Mouse (Mus musculus) intestine, embryonic 15.5 days (tissue): Measurements from ENCODE around the gene Plekhg5. TPM values are rescaled to one million over a fixed set of nuclear protein-coding genes. Genes with fewer than 3 reads are reported as not detected.

Experiments used
- ATAC-seq: fragments of 200-750 bp; cut with Nextera tagmentation; 2 replicates; pipeline ENCODE4 v1.8.0; 2017; ENCODE audit warnings: moderate TSS enrichment, moderate library complexity
- H3K27ac ChIP-seq: fragments of 300-500 bp; sonication (generic); 2 replicates; pipeline ENCODE4 v1.5.1; 2015; ENCODE audit warnings: mild to moderate bottlenecking, inconsistent platforms
- H3K27me3 ChIP-seq: fragments of 300-500 bp; sonication (generic); replicated peaks from 2 replicates; pipeline ENCODE4 v1.6.1; 2015; ENCODE audit warnings: inconsistent platforms
- H3K36me3 ChIP-seq: fragments of 300-500 bp; sonication (generic); 2 replicates; pipeline ENCODE4 v1.6.1; 2015; ENCODE audit warnings: inconsistent platforms
- H3K4me1 ChIP-seq: fragments of 300-500 bp; sonication (generic); replicated peaks from 2 replicates; pipeline ENCODE4 v1.6.1; 2015; ENCODE audit warnings: inconsistent platforms
- H3K4me2 ChIP-seq: fragments of 300-500 bp; sonication (generic); replicated peaks from 2 replicates; pipeline ENCODE4 v1.6.1; 2015; ENCODE audit warnings: mild to moderate bottlenecking, inconsistent platforms
- H3K4me3 ChIP-seq: fragments of 300-500 bp; sonication (generic); replicated peaks from 2 replicates; pipeline ENCODE4 v1.5.1; 2015; ENCODE audit warnings: inconsistent platforms
- H3K9ac ChIP-seq: fragments of 300-500 bp; sonication (generic); 2 replicates; pipeline ENCODE4 v1.6.1; 2015; ENCODE audit warnings: inconsistent platforms
- H3K9me3 ChIP-seq: fragments of 300-500 bp; sonication (generic); 2 replicates; pipeline ENCODE4 v1.6.1; 2016; ENCODE audit warnings: inconsistent platforms
- WGBS: fragments of 180-500 bp; shearing (Covaris S2); methylation state at CpG from one replicate; pipeline ENCODE4 v1.1.7; 2015; 5-methylcytosine and 5-hydroxymethylcytosine counted together
- polyA plus RNA-seq: library from polyadenylated mRNA; unstranded; fragments of >200 nt; fragmentation: Nextera tagmentation; extraction: Ambion mirVana; gene quantifications from 2 replicates; pipeline ENCODE4 v1.2.1, GENCODE M21; 2015

Plekhg5 gene
- polyA plus RNA-seq, 1 experiment from 2014 or later = 11.0 TPM

DNA sequence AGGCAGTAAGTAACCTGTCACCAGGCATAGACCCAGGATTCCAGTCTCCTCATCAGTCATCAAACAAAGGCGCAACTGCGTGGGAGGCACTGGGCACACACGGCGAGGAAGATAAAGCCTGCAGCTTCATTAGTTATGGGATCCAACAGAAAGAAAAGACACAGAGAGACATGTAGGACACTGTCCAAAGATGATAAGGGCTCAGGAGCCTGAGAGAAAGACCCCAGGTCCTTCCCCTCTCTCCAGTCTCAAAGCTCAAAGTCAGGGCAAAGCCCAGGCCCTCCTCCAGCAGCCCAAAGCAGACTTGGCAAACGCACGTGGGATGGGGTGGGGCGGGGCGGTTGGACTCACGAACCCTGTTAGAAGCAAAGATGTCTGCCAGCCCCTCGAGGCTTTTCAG lies 73.2 kb downstream of the Plekhg5 start:
- Histone ChIP-seq H3K9ac (no peak overlapping the region), H3K36me3 (no peaks in the 10 kb centered on the region), H3K9me3 (no peaks in the 10 kb centered on the region), H3K27me3 (peaks cover 3% of the 10 kb centered on the region; the same call in 1 of the 2 replicates), H3K4me2 (no peak overlapping the region), H3K27ac (no peak overlapping the region), H3K4me1 (no peaks in the 10 kb centered on the region), H3K4me3 (no peak overlapping the region)
- no peak for ATAC-seq
- 60% methylated on average over 10 of the region's 10 CpGs for WGBS

DNA sequence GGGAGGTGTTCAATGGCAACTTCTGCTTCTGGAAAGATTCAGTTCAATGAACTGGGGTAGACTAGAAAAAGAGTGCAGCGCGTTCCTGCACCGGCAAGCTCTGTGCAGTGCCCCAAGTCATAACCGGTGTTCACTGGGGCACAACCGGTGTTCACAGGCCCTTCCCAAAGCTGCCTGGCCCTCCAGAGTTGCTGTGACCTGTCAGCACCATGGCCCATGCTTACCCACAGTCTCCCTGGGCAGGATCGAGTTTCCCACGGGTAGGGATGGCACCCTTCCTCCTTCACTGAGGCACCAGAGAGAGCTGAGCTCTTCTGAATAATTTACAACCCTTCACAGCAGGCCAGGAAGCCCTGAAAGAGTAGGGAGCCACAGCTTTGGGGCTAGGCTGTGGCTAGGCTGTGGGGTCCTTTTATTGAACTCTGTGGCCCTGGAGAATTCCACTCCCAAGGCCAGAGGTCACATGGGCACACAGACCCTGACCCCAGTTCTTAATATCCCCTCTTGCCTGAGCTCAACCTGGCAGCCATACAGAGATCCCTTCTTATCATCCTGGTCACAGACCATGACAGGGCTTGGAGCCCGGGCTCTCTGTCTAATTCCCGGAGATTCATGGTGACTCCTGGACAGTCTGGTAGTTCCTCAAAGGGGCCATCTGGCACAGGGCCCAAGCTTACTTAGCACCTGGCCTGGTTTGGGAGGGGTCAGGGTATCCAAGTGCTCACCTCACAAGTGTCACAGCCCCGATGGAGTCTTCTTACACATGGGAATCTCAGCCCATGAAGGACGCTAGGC lies 73.9 kb downstream of the Plekhg5 start:
- ATAC-seq = no peak
- WGBS = 55% methylated on average over 11 of the region's 11 CpGs
- Histone ChIP-seq H3K4me1 (no peaks in the 10 kb centered on the region), H3K4me2 (no peak overlapping the region), H3K9ac (no peak overlapping the region), H3K27me3 (peaks cover 9% of the 10 kb centered on the region), H3K27ac (no peak overlapping the region), H3K9me3 (no peaks in the 10 kb centered on the region), H3K4me3 (no peak overlapping the region), H3K36me3 (no peaks in the 10 kb centered on the region)

GRCm38 (mm10) chr4:152150546-152150945 lies 78.2 kb downstream of the Plekhg5 start:
- peaks cover 37% of the 10 kb centered on the region for H3K27me3 ChIP-seq
- peaks cover 13% of the 10 kb centered on the region for H3K4me1 ChIP-seq

GRCm38 (mm10) chr4:152151451-152151965 lies 79.2 kb downstream of the Plekhg5 start:
- peaks cover 13% of the 10 kb centered on the region for H3K4me1 ChIP-seq
- H3K4me3 ChIP-seq = peak overlapping the region; percentile 40
- H3K27ac ChIP-seq = no peak overlapping the region
- no peak for ATAC-seq
- WGBS = 21% methylated on average over 7 of the region's 7 CpGs
- peaks cover 37% of the 10 kb centered on the region for H3K27me3 ChIP-seq
- peak overlapping the region; percentile 26; the same call in 1 of the 2 replicates for H3K9ac ChIP-seq
- H3K4me2 ChIP-seq = peak overlapping the region; percentile 76
- no peaks in the 10 kb centered on the region for H3K36me3 ChIP-seq
- no peaks in the 10 kb centered on the region for H3K9me3 ChIP-seq

More at GRCm38 (mm10) chr4:152150546-152150945, 78.2 kb downstream of the Plekhg5 start:
- WGBS = 68% methylated on average over 4 of the region's 4 CpGs
- H3K36me3 ChIP-seq = no peaks in the 10 kb centered on the region
- no peak overlapping the region for H3K27ac ChIP-seq
- no peaks in the 10 kb centered on the region for H3K9me3 ChIP-seq
- H3K4me3 ChIP-seq = no peak overlapping the region
- no peak for ATAC-seq
- H3K9ac ChIP-seq = no peak overlapping the region
- H3K4me2 ChIP-seq = no peak overlapping the region

DNA sequence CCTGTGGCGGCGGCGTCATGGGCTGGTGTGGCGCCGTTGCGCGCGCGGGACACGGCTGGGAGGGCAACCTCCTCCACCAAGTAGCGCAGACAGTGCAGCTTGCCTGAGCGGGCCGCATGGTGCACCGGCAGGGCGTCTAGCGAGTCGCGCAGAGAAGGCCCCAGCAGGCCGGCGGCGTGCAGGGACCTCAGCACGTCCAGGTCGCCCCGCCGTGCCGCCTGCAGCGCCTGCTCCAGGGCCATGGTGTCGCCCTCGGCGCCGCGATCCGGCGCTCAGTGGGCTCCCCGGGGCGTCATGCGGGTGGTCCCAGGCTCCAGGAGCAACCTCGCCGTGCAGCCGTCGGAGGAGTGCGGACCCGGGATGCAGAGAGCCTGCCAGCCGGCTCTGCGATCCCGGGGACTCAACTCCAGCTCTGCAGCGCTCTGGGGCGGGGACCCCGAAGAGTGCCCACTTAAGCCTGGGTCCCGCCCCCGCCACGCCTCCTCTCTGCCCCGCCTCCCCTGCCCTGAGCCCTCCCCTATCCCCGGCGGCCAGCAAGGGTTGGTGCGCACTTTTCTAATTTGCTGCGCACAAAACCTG lies 79.8 kb downstream of the Plekhg5 start, which contains the start of gene Espn:
TSS of gene Espn (minus strand) at position 406 of the 579 bp plus-strand sequence.
- peak; percentile 84 for ATAC-seq
- WGBS = 2% methylated on average over 57 of the region's 57 CpGs
- H3K27me3 ChIP-seq = peaks cover 38% of the 10 kb centered on the region
- H3K9me3 ChIP-seq = no peaks in the 10 kb centered on the region
- peaks cover 13% of the 10 kb centered on the region for H3K4me1 ChIP-seq
- H3K9ac ChIP-seq = peak within 1 kb of the TSS; percentile 26; the same call in 1 of the 2 replicates
- peak within 1 kb of the TSS; percentile 40 for H3K4me3 ChIP-seq
- H3K4me2 ChIP-seq = peak within 1 kb of the TSS; percentile 76
- no peaks in the 10 kb centered on the region for H3K36me3 ChIP-seq
- no peak within 1 kb of the TSS for H3K27ac ChIP-seq

- Histone ChIP-seq H3K27me3 (peaks cover 55% of the 10 kb centered on the region), H3K36me3 (no peaks in the 10 kb centered on the region), H3K27ac (no peak overlapping the region), H3K4me1 (peaks cover 23% of the 10 kb centered on the region), H3K9me3 (no peaks in the 10 kb centered on the region), H3K9ac (no peak overlapping the region), H3K4me2 (peak overlapping the region; percentile 61), H3K4me3 (peak overlapping the region; percentile 19; the same call in 1 of the 2 replicates)
- WGBS = 2% methylated on average over 23 of the region's 23 CpGs
- peak; percentile 53 for ATAC-seq
These were observed 81.5 kb downstream of the Plekhg5 start for GRCm38 (mm10) chr4:152153771-152154177.

- 60% methylated on average over 4 of the region's 4 CpGs for WGBS
These were observed 82.7 kb downstream of the Plekhg5 start for GRCm38 (mm10) chr4:152155019-152155418.

GRCm38 (mm10) chr4:152157779-152158584 lies 85.7 kb downstream of the Plekhg5 start:
- H3K9ac ChIP-seq = no peak overlapping the region
- ATAC-seq = no peak

More at GRCm38 (mm10) chr4:152155019-152155418, 82.7 kb downstream of the Plekhg5 start:
- Histone ChIP-seq H3K4me2 (no peak overlapping the region), H3K36me3 (no peaks in the 10 kb centered on the region), H3K9me3 (no peaks in the 10 kb centered on the region), H3K27ac (no peak overlapping the region), H3K4me3 (no peak overlapping the region), H3K9ac (no peak overlapping the region), H3K27me3 (peaks cover 68% of the 10 kb centered on the region), H3K4me1 (peaks cover 35% of the 10 kb centered on the region)
- ATAC-seq = no peak

DNA sequence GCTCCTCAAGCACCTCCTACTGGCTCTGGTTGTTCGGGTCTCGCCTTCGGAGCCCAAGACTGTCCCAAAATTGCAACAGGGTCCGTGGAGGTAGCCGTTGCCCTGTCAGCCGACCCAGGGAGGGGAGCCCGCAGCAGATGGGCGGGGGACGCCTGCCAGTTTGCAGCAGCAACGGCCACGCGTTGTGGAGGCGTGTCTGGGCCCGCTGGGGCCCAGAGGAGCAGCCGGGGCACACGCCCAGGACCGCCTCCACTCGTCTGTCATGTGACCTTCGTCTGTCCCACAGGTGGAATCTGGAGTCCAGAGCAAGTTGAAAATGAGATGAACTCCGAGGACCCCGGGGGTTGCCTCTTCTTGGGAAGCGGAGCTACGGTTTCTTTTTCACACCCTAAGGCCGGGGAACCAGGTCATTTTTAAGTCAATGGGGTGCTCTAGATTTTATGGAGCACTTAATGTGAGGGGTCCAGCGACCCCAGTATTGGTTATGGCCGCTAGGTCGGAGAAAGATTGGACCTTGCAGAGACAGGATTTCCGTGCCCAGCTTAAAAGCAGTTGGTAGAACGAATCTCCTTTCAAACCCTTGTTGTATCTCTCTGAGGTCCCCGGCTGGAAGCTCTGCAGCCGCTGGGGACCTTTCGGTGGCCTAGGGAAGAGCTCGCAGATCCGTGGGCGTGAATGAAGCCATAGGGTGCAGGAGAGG lies 86.4 kb downstream of the Plekhg5 start, which contains the start of gene Hes2:
TSS of gene Hes2 (plus strand) at position 283 of the 700 bp plus-strand sequence.
- H3K36me3 ChIP-seq = no peaks in the 10 kb centered on the region
- no peak within 1 kb of the TSS for H3K27ac ChIP-seq
- ATAC-seq = peak; percentile 29; the same call in 1 of the 2 replicates

More at GRCm38 (mm10) chr4:152157779-152158584, 85.7 kb downstream of the Plekhg5 start:
- no peaks in the 10 kb centered on the region for H3K9me3 ChIP-seq
- H3K4me3 ChIP-seq = peak overlapping the region; percentile 27
- H3K27ac ChIP-seq = no peak overlapping the region
- WGBS = 14% methylated on average over 21 of the region's 21 CpGs
- peaks cover 38% of the 10 kb centered on the region for H3K4me1 ChIP-seq
- peak overlapping the region; percentile 59 for H3K4me2 ChIP-seq
- H3K36me3 ChIP-seq = no peaks in the 10 kb centered on the region
- H3K27me3 ChIP-seq = peaks cover 59% of the 10 kb centered on the region

GRCm38 (mm10) chr4:152159285-152159678 lies 87.0 kb downstream of the Plekhg5 start:
- 4% methylated on average over 17 of the region's 19 CpGs for WGBS
- H3K27ac ChIP-seq = no peak overlapping the region
- ATAC-seq = peak; percentile 12; the same call in 1 of the 2 replicates

More for the DNA sequence above, 86.4 kb downstream of the Plekhg5 start, which contains the start of gene Hes2:
- Histone ChIP-seq H3K9ac (no peak within 1 kb of the TSS), H3K9me3 (no peaks in the 10 kb centered on the region), H3K4me3 (peak within 1 kb of the TSS; percentile 27), H3K4me2 (peak within 1 kb of the TSS; percentile 59), H3K4me1 (peaks cover 34% of the 10 kb centered on the region), H3K27me3 (peaks cover 51% of the 10 kb centered on the region)
- 3% methylated on average over 35 of the region's 35 CpGs for WGBS

DNA sequence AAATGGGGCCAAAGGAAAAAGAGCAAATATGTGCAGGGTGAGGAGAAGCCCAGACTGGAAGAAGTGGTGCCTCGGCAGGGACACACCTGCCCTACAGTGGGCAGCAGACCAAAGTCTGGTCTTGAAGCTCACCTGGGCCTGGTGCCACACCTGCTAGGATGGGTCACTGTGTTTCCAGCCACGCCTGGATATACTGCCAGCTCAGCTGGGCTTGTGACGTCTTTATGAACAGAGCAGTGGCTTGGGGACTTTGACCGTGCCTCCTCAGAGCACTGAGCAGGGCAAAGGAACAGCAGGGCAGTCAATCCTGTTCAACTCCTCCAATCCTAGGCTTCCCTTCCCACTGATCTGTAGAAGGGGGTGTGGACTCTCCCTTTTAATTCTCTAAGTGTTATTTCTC lies 88.5 kb downstream of the Plekhg5 start:
- peak overlapping the region; percentile 33; the same call in 1 of the 2 replicates for H3K27ac ChIP-seq
- no peaks in the 10 kb centered on the region for H3K9me3 ChIP-seq
- 23% methylated on average over 4 of the region's 4 CpGs for WGBS
- H3K9ac ChIP-seq = no peak overlapping the region
- no peaks in the 10 kb centered on the region for H3K36me3 ChIP-seq
- H3K4me1 ChIP-seq = peaks cover 34% of the 10 kb centered on the region
- H3K4me2 ChIP-seq = peak overlapping the region; percentile 59; the same call in 1 of the 2 replicates
- H3K27me3 ChIP-seq = peaks cover 51% of the 10 kb centered on the region
- ATAC-seq = peak; percentile 87
- H3K4me3 ChIP-seq = no peak overlapping the region

More at GRCm38 (mm10) chr4:152159285-152159678, 87.0 kb downstream of the Plekhg5 start:
- H3K9me3 ChIP-seq = no peaks in the 10 kb centered on the region
- H3K4me2 ChIP-seq = peak overlapping the region; percentile 59
- H3K4me1 ChIP-seq = peaks cover 34% of the 10 kb centered on the region
- no peak overlapping the region for H3K9ac ChIP-seq
- no peaks in the 10 kb centered on the region for H3K36me3 ChIP-seq
- H3K27me3 ChIP-seq = peaks cover 54% of the 10 kb centered on the region
- peak overlapping the region; percentile 27 for H3K4me3 ChIP-seq
